Mouse (Mus musculus): Measurements from ENCODE around the gene Rbbp9.

Rbbp9 gene

DNA sequence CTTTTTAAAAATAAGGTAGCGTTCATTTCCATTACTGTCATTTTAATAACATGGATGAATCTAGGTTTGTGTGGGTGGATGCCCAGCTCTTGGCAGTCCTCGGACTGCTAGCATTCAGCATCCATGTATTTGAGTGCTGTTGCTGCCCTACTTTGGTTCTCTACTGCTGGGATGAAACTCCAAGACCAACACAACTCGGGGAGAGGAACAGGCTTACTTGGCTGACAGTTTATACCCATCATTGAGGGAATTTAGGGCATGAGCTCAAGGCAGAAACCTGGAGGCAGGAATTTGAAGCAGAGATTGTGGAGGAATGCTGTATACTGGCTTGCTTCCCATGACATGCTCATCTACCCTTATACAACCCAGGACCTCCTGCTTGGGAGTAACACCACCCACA, 36.0 kb downstream of the Rbbp9 start:
- no peak for DNase-seq (ENCODE audit: low read depth, low spot score)

GRCm38 (mm10) chr2:144502134-144502533, 48.5 kb downstream of the Rbbp9 start:
- DNase-seq (ENCODE audit: low read depth, low spot score), result no peak
